Mouse (Mus musculus): ENCODE measurements around the gene Fam198a. TPM values are rescaled to one million over a fixed set of nuclear protein-coding genes. Genes with fewer than 3 reads are reported as not detected.

The Fam198a gene
- polyA plus RNA-seq, 1 experiment from 2014 or later, result 0.25 TPM

- Histone ChIP-seq H3K4me1 (replicated peaks) (no peaks in the 10 kb centered on the region), H3K36me3 (no peaks in the 10 kb centered on the region), H3K4me3 (replicated peaks) (no peak overlapping the region), H3K27me3 (no peaks in the 10 kb centered on the region), H3K9ac (no peak overlapping the region), H3K9me3 (replicated peaks) (no peaks in the 10 kb centered on the region), H3K4me2 (no peak overlapping the region), H3K27ac (no peak overlapping the region)
- DNase-seq (no peak), ATAC-seq (ENCODE audit: low read depth) (no peak)
- WGBS (ENCODE audit: insufficient replicate concordance), result 62% methylated on average over 7 of the region's 7 CpGs
These were observed 9.3 kb downstream of the Fam198a start for GRCm38 (mm10) chr9:121959966-121960635.

GRCm38 (mm10) chr9:121964941-121965340, 14.2 kb downstream of the Fam198a start:
- H3K9me3 ChIP-seq (replicated peaks), result no peaks in the 10 kb centered on the region
- no peak overlapping the region for H3K27ac ChIP-seq
- no peak for DNase-seq
- H3K36me3 ChIP-seq, result no peaks in the 10 kb centered on the region
- H3K27me3 ChIP-seq, result no peaks in the 10 kb centered on the region
- no peak overlapping the region for H3K9ac ChIP-seq
- ATAC-seq (ENCODE audit: low read depth), result no peak
- 73% methylated on average over 7 of the region's 7 CpGs for WGBS (ENCODE audit: insufficient replicate concordance)
- H3K4me1 ChIP-seq (replicated peaks), result no peaks in the 10 kb centered on the region
- H3K4me3 ChIP-seq (replicated peaks), result no peak overlapping the region
- H3K4me2 ChIP-seq, result no peak overlapping the region

DNA sequence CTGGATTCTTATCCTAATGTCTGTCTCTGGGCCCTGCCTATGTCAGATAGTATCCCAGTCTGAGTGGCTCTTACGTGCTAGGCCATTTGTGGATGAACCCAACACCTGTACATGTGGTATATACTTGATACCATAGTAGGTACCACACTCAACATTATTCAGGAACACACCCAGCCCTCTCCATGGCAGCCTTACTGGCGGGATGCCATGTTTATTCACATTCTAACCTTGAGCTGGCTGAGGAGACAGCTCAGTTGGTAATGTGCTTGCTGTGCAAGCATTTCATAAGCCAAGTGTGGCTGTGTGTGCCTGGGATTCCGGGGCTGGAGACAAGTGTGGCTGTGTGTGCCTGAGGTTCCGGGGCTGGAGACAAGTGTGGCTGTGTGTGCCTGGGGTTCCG, 17.5 kb downstream of the Fam198a start:
- DNase-seq (no peak), ATAC-seq (ENCODE audit: low read depth) (no peak)
- Histone ChIP-seq H3K4me2 (no peak overlapping the region), H3K9me3 (replicated peaks) (no peaks in the 10 kb centered on the region), H3K27ac (no peak overlapping the region), H3K4me3 (replicated peaks) (no peak overlapping the region), H3K4me1 (replicated peaks) (no peaks in the 10 kb centered on the region), H3K27me3 (no peaks in the 10 kb centered on the region), H3K9ac (no peak overlapping the region), H3K36me3 (no peaks in the 10 kb centered on the region)
- 56% methylated on average over 5 of the region's 5 CpGs for WGBS (ENCODE audit: insufficient replicate concordance)

DNA sequence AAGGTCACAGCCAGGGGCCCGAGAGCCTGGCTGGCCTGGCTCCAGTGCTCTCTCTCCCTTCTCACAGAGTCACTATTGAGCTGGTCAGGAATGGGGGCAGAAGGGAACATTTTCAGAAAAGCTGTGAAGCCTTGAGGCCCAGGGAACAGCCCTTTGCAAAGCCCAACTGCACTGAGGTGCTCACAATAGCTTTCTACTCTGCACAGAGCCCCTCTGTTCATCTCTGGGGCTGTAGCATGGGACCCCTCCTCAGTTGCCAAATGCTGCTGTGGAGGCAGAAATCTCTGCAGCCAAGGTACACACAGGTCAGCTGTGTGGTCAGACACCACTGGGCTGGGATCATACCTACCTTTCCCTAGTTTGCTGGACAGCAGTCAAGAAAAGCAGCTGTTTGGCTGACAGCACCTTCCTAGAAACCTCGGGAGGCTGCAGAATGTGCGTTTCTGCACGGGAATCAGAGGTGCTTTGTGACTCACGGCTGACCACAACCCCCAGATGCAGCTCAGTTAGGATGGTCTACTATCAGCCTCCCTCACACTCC, 19.1 kb downstream of the Fam198a start:
- no peak for ATAC-seq (ENCODE audit: low read depth)
- H3K4me1 ChIP-seq (replicated peaks), result no peaks in the 10 kb centered on the region
- WGBS (ENCODE audit: insufficient replicate concordance), result 41% methylated on average over 5 of the region's 5 CpGs
- H3K36me3 ChIP-seq, result no peaks in the 10 kb centered on the region
- H3K27ac ChIP-seq, result no peak overlapping the region
- H3K9ac ChIP-seq, result no peak overlapping the region
- H3K4me3 ChIP-seq (replicated peaks), result no peak overlapping the region
- no peak for DNase-seq
- no peaks in the 10 kb centered on the region for H3K27me3 ChIP-seq
- no peaks in the 10 kb centered on the region for H3K9me3 ChIP-seq (replicated peaks)
- H3K4me2 ChIP-seq, result no peak overlapping the region

- Histone ChIP-seq H3K27ac (no peak overlapping the region), H3K27me3 (no peaks in the 10 kb centered on the region), H3K4me2 (no peak overlapping the region), H3K4me1 (replicated peaks) (no peaks in the 10 kb centered on the region), H3K4me3 (replicated peaks) (no peak overlapping the region), H3K36me3 (no peaks in the 10 kb centered on the region), H3K9me3 (replicated peaks) (no peaks in the 10 kb centered on the region), H3K9ac (no peak overlapping the region)
- no peak for DNase-seq
- ATAC-seq (ENCODE audit: low read depth), result no peak
- WGBS (ENCODE audit: insufficient replicate concordance), result 36% methylated on average over 1 of the region's 1 CpGs
These were observed 22.4 kb downstream of the Fam198a start for GRCm38 (mm10) chr9:121973207-121973606.

GRCm38 (mm10) chr9:121974141-121974986, 23.6 kb downstream of the Fam198a start:
- Histone ChIP-seq H3K27ac (no peak overlapping the region), H3K36me3 (no peaks in the 10 kb centered on the region), H3K9ac (no peak overlapping the region), H3K4me1 (replicated peaks) (no peaks in the 10 kb centered on the region), H3K4me3 (replicated peaks) (no peak overlapping the region), H3K27me3 (no peaks in the 10 kb centered on the region), H3K4me2 (no peak overlapping the region), H3K9me3 (replicated peaks) (no peaks in the 10 kb centered on the region)
- no peak for DNase-seq
- 69% methylated on average over 12 of the region's 12 CpGs for WGBS (ENCODE audit: insufficient replicate concordance)
- ATAC-seq (ENCODE audit: low read depth), result no peak

GRCm38 (mm10) chr9:121975321-121975720, 24.5 kb downstream of the Fam198a start:
- no peak for DNase-seq
- WGBS (ENCODE audit: insufficient replicate concordance), result 60% methylated on average over 2 of the region's 2 CpGs

GRCm38 (mm10) chr9:121981046-121981445, 30.3 kb downstream of the Fam198a start:
- Histone ChIP-seq H3K9me3 (replicated peaks) (no peaks in the 10 kb centered on the region), H3K9ac (no peak overlapping the region), H3K36me3 (no peaks in the 10 kb centered on the region), H3K27ac (no peak overlapping the region), H3K4me1 (replicated peaks) (peaks cover 6% of the 10 kb centered on the region; the same call in 1 of the 2 replicates), H3K27me3 (no peaks in the 10 kb centered on the region), H3K4me2 (no peak overlapping the region), H3K4me3 (replicated peaks) (no peak overlapping the region)
- DNase-seq (no peak), ATAC-seq (ENCODE audit: low read depth) (no peak)
- WGBS (ENCODE audit: insufficient replicate concordance), result 64% methylated on average over 9 of the region's 9 CpGs

More at GRCm38 (mm10) chr9:121975321-121975720, 24.5 kb downstream of the Fam198a start:
- ATAC-seq (ENCODE audit: low read depth), result no peak
- Histone ChIP-seq H3K36me3 (no peaks in the 10 kb centered on the region), H3K9me3 (replicated peaks) (no peaks in the 10 kb centered on the region), H3K27ac (no peak overlapping the region), H3K4me1 (replicated peaks) (no peaks in the 10 kb centered on the region), H3K9ac (no peak overlapping the region), H3K4me3 (replicated peaks) (no peak overlapping the region), H3K27me3 (no peaks in the 10 kb centered on the region), H3K4me2 (no peak overlapping the region)

- no peak overlapping the region for H3K9ac ChIP-seq
- ATAC-seq (ENCODE audit: low read depth), result no peak
- 49% methylated on average over 10 of the region's 10 CpGs for WGBS (ENCODE audit: insufficient replicate concordance)
These were observed 30.8 kb downstream of the Fam198a start for GRCm38 (mm10) chr9:121981466-121982105.

DNA sequence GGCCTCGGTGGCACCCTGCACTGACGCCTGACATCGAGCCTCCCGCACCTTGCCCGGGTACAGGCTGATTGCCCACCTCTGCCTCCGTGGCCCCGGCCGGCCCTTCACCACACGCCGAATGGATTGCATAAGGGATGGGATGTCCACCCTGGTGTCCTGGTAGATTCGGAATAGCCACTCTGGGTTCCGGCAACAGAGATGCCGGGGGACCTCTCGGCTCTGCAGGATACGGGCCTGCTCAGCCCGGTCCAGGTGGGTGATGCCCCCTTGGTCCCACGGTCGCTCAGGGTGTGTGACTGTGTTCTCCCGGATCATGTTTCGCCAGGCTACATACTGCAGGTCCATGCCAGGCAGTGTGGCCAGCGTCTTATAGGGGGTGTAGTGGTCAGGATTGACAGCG, 31.4 kb downstream of the Fam198a start:
- no peak overlapping the region for H3K9ac ChIP-seq
- DNase-seq (no peak), ATAC-seq (ENCODE audit: low read depth) (no peak)
- H3K27me3 ChIP-seq, result no peaks in the 10 kb centered on the region
- no peak overlapping the region for H3K4me3 ChIP-seq (replicated peaks)
- H3K4me2 ChIP-seq, result no peak overlapping the region
- H3K4me1 ChIP-seq (replicated peaks), result peaks cover 6% of the 10 kb centered on the region; the same call in 1 of the 2 replicates
- no peak overlapping the region for H3K27ac ChIP-seq
- 87% methylated on average over 22 of the region's 22 CpGs for WGBS (ENCODE audit: insufficient replicate concordance)
- H3K9me3 ChIP-seq (replicated peaks), result no peaks in the 10 kb centered on the region
- H3K36me3 ChIP-seq, result no peaks in the 10 kb centered on the region

More at GRCm38 (mm10) chr9:121981466-121982105, 30.8 kb downstream of the Fam198a start:
- Histone ChIP-seq H3K4me1 (replicated peaks) (peaks cover 6% of the 10 kb centered on the region; the same call in 1 of the 2 replicates), H3K9me3 (replicated peaks) (no peaks in the 10 kb centered on the region), H3K27ac (no peak overlapping the region), H3K27me3 (no peaks in the 10 kb centered on the region), H3K36me3 (no peaks in the 10 kb centered on the region), H3K4me3 (replicated peaks) (no peak overlapping the region), H3K4me2 (no peak overlapping the region)
- no peak for DNase-seq

- H3K27ac ChIP-seq, result no peak overlapping the region
- no peak overlapping the region for H3K4me2 ChIP-seq
- no peaks in the 10 kb centered on the region for H3K36me3 ChIP-seq
- ATAC-seq (ENCODE audit: low read depth) (no peak), DNase-seq (no peak)
- no peaks in the 10 kb centered on the region for H3K27me3 ChIP-seq
- H3K9ac ChIP-seq, result no peak overlapping the region
- WGBS (ENCODE audit: insufficient replicate concordance), result 81% methylated on average over 15 of the region's 15 CpGs
- H3K4me3 ChIP-seq (replicated peaks), result no peak overlapping the region
- no peaks in the 10 kb centered on the region for H3K9me3 ChIP-seq (replicated peaks)
- peaks cover 6% of the 10 kb centered on the region; the same call in 1 of the 2 replicates for H3K4me1 ChIP-seq (replicated peaks)
These were observed 31.9 kb downstream of the Fam198a start for GRCm38 (mm10) chr9:121982665-121983064.

All from liver, embryonic 13.5 days (tissue).